Mouse (Mus musculus) lung, embryonic 14.5 days (tissue): ENCODE measurements around the gene Cct2. TPM values are rescaled to one million over a fixed set of nuclear protein-coding genes. Genes with fewer than 3 reads are reported as not detected.

ENCODE experiments used
- ATAC-seq: fragments of 200-750 bp; cut with Nextera tagmentation; 2 replicates; pipeline ENCODE4 v1.8.0; 2017; ENCODE audit warnings: mild to moderate bottlenecking, moderate TSS enrichment, moderate library complexity; ENCODE audit not compliant: insufficient read depth
- DNase-seq: peaks from one replicate; pipeline ENCODE4 v3.0.0-alpha.2; 2015
- H3K27ac ChIP-seq: fragments of 300-500 bp; sonication (generic); 2 replicates; pipeline ENCODE4 v1.5.1; 2014; ENCODE audit warnings: low read depth, mild to moderate bottlenecking, moderate library complexity
- H3K27me3 ChIP-seq: fragments of 300-500 bp; sonication (generic); 2 replicates; pipeline ENCODE4 v1.6.1; 2014; ENCODE audit warnings: low read length, control low read depth; ENCODE audit not compliant: insufficient read depth
- H3K36me3 ChIP-seq: fragments of 300-500 bp; sonication (generic); 2 replicates; pipeline ENCODE4 v1.6.1; 2014; ENCODE audit warnings: control low read depth; ENCODE audit not compliant: insufficient read depth
- H3K4me1 ChIP-seq: fragments of 300-500 bp; sonication (generic); 2 replicates; pipeline ENCODE4 v1.6.1; 2014; ENCODE audit warnings: antibody characterized with exemption, control low read depth; ENCODE audit not compliant: insufficient read depth
- H3K4me2 ChIP-seq: fragments of 300-500 bp; sonication (generic); 2 replicates; pipeline ENCODE4 v1.6.1; 2014; ENCODE audit warnings: mild to moderate bottlenecking
- H3K4me3 ChIP-seq: fragments of 300-500 bp; sonication (generic); 2 replicates; pipeline ENCODE4 v1.5.1; 2014; ENCODE audit warnings: low read depth, low read length
- H3K9ac ChIP-seq: fragments of 300-500 bp; sonication (generic); 2 replicates; pipeline ENCODE4 v1.6.1; 2014
- H3K9me3 ChIP-seq: fragments of 300-500 bp; sonication (generic); 2 replicates; pipeline ENCODE4 v1.6.1; 2016; ENCODE audit warnings: low read depth, low read length, control low read depth
- CTCF ChIP-seq: IDR thresholded peaks from 2 replicates; pipeline ENCODE4 v1.5.1; 2016; ENCODE audit warnings: antibody characterized with exemption, low read depth
- WGBS: fragments of 180-500 bp; shearing (Covaris S2); extraction: QIAGEN DNeasy Blood & Tissue Kit; methylation state at CpG from one replicate; pipeline ENCODE4 v1.1.7; 2014; 5-methylcytosine and 5-hydroxymethylcytosine counted together
- polyA plus RNA-seq: library from polyadenylated mRNA; unstranded; fragments of >200 nt; fragmentation: Nextera tagmentation; extraction: Ambion mirVana; gene quantifications from 2 replicates; pipeline ENCODE4 v1.2.1, GENCODE M21; 2014

The Cct2 gene
- polyA plus RNA-seq, result 274 and 283 TPM in 2 replicates

GRCm38 (mm10) chr10:117063254-117064021 lies at the start of gene Cct2:
Gene Cct2 (minus strand): TSS chr10:117063814.
- Histone ChIP-seq H3K27ac (peak within 1 kb of the TSS; percentile 95), H3K27me3 (no peaks in the 10 kb centered on the region), H3K4me1 (0 out of 2 replicates have a peak, but pooled peaks cover 5% of the 10 kb centered on the region), H3K9me3 (no peaks in the 10 kb centered on the region), H3K4me3 (peak within 1 kb of the TSS; percentile 94), H3K9ac (peak within 1 kb of the TSS; percentile 89), H3K36me3 (peaks cover 38% of the 10 kb centered on the region), H3K4me2 (peak within 1 kb of the TSS; percentile 90)
- TF ChIP-seq CTCF, result no peak
- WGBS, result under 1% methylated on average over 68 of the region's 68 CpGs
- DNase-seq (peak; percentile 99), ATAC-seq (peak; percentile 93)

- no peaks in the 10 kb centered on the region for H3K9me3 ChIP-seq
- H3K4me2 ChIP-seq, result no peak overlapping the region
- no peaks in the 10 kb centered on the region; the same call in 1 of the 2 replicates for H3K36me3 ChIP-seq
- DNase-seq, result peak; percentile 33
- WGBS, result 34% methylated on average over 2 of the region's 2 CpGs
- H3K4me1 ChIP-seq, result 0 out of 2 replicates have a peak, but pooled peaks cover 3% of the 10 kb centered on the region
- no peak for TF ChIP-seq CTCF
- no peaks in the 10 kb centered on the region for H3K27me3 ChIP-seq
- ATAC-seq, result peak; percentile 55; the same call in 1 of the 2 replicates
- no peak overlapping the region for H3K27ac ChIP-seq
- H3K4me3 ChIP-seq, result no peak overlapping the region
- H3K9ac ChIP-seq, result no peak overlapping the region
Observed at GRCm38 (mm10) chr10:117112545-117112944, 48.9 kb upstream of the Cct2 start.

DNA sequence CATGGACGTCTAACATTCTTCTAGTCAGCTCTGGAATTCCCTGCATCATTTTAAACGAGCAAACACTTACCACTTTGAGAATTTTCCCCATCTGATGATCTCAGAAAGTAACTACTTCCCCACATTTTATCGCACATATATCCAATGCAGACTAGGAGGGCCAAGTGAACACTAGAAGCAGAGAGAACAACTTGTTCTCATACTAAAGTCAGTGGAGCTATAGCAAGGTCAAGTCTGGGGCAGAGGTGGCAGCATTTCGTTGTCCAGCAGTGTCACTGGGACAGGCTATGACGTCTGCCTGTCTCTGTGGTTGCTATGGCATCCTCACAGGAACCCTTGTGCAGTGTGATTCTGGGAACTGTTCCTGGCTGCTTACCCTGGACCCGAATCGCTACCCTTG lies 47.8 kb upstream of the Cct2 start:
- H3K36me3 ChIP-seq, result no peaks in the 10 kb centered on the region
- no peak overlapping the region for H3K4me2 ChIP-seq
- WGBS, result 59% methylated on average over 7 of the region's 7 CpGs
- no peak overlapping the region for H3K4me3 ChIP-seq
- no peak overlapping the region for H3K9ac ChIP-seq
- H3K27ac ChIP-seq, result no peak overlapping the region
- ATAC-seq (no peak), DNase-seq (no peak)
- no peak for TF ChIP-seq CTCF
- H3K4me1 ChIP-seq, result peaks cover 7% of the 10 kb centered on the region; the same call in 1 of the 2 replicates
- H3K27me3 ChIP-seq, result no peaks in the 10 kb centered on the region
- no peaks in the 10 kb centered on the region for H3K9me3 ChIP-seq

GRCm38 (mm10) chr10:117110271-117110670 lies 46.7 kb upstream of the Cct2 start:
- no peak overlapping the region for H3K4me2 ChIP-seq
- no peaks in the 10 kb centered on the region for H3K9me3 ChIP-seq
- H3K27ac ChIP-seq, result no peak overlapping the region
- ATAC-seq (no peak), DNase-seq (no peak)
- no peak overlapping the region for H3K4me3 ChIP-seq
- no peak overlapping the region for H3K9ac ChIP-seq
- peaks cover 11% of the 10 kb centered on the region; the same call in 1 of the 2 replicates for H3K4me1 ChIP-seq
- TF ChIP-seq CTCF, result no peak
- WGBS, result 48% methylated on average over 3 of the region's 3 CpGs
- no peaks in the 10 kb centered on the region for H3K36me3 ChIP-seq
- H3K27me3 ChIP-seq, result no peaks in the 10 kb centered on the region

DNA sequence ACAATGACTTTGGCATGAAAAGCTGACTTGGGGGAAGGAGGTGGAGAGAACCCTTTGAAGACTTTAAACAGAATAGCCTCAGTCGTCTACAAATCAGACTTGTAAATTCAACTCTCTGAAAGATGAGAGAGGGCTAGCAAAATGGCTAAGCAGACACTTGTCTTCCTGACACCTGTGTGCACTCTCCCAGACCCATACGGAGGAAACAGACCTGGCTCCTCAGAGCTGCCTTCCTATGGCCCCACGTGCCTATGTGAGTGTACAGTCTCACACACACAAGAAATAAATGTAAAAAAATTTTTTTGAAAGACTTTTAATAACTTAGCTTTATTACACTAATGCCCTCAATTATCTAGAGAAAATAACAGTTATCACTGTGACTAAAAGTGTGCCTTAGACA lies 43.1 kb upstream of the Cct2 start:
- no peak for TF ChIP-seq CTCF
- no peaks in the 10 kb centered on the region for H3K9me3 ChIP-seq
- peaks cover 17% of the 10 kb centered on the region; the same call in 1 of the 2 replicates for H3K4me1 ChIP-seq
- no peak overlapping the region for H3K4me3 ChIP-seq
- 9% methylated on average over 3 of the region's 3 CpGs for WGBS
- ATAC-seq (no peak), DNase-seq (no peak)
- 0 out of 2 replicates have a peak overlapping the region, but pooled peaks have one; percentile 2 for H3K4me2 ChIP-seq
- no peaks in the 10 kb centered on the region for H3K36me3 ChIP-seq
- no peaks in the 10 kb centered on the region for H3K27me3 ChIP-seq
- no peak overlapping the region for H3K9ac ChIP-seq
- H3K27ac ChIP-seq, result peak overlapping the region; percentile 10; the same call in 1 of the 2 replicates

GRCm38 (mm10) chr10:117106244-117106643 lies 42.6 kb upstream of the Cct2 start:
- peak; percentile 86 for ATAC-seq
- Histone ChIP-seq H3K9ac (no peak overlapping the region), H3K4me3 (no peak overlapping the region), H3K9me3 (no peaks in the 10 kb centered on the region), H3K4me1 (peaks cover 17% of the 10 kb centered on the region; the same call in 1 of the 2 replicates), H3K4me2 (0 out of 2 replicates have a peak overlapping the region, but pooled peaks have one; percentile 2), H3K27me3 (no peaks in the 10 kb centered on the region), H3K36me3 (no peaks in the 10 kb centered on the region), H3K27ac (peak overlapping the region; percentile 10; the same call in 1 of the 2 replicates)
- 9% methylated on average over 4 of the region's 4 CpGs for WGBS
- peak; percentile 51 for DNase-seq
- no peak for TF ChIP-seq CTCF

DNA sequence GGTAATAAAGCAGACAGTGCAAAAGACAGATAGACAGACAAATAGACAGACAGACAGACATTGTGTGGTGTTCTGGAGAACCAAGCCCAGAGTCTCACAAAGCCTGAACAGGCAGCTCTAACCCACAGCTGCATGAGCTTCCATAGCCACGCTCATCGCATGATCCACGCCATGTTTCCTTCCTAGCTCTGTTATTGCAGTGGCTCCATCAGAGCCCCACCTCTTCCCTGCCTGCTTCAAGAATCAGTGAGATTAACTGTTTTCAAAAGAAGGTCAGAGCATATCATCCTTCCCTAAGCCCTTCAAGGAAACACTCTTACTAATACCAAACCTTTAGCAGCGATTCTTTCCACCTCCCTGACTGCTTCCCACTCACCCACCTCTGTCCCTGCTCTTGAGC lies 41.4 kb upstream of the Cct2 start:
- 41% methylated on average over 4 of the region's 4 CpGs for WGBS
- peaks cover 17% of the 10 kb centered on the region; the same call in 1 of the 2 replicates for H3K4me1 ChIP-seq

More for the DNA sequence above, 41.4 kb upstream of the Cct2 start:
- no peak overlapping the region for H3K4me2 ChIP-seq
- TF ChIP-seq CTCF, result no peak
- no peaks in the 10 kb centered on the region for H3K27me3 ChIP-seq
- H3K27ac ChIP-seq, result no peak overlapping the region
- H3K9me3 ChIP-seq, result no peaks in the 10 kb centered on the region
- H3K4me3 ChIP-seq, result no peak overlapping the region
- 0 out of 2 replicates have a peak, but pooled peaks cover 3% of the 10 kb centered on the region for H3K36me3 ChIP-seq
- DNase-seq (no peak), ATAC-seq (no peak)
- no peak overlapping the region for H3K9ac ChIP-seq
